Mouse (Mus musculus) layer of hippocampus, postnatal 25 days (tissue): Measurements from ENCODE around the gene Krt80. TPM values are rescaled to one million over a fixed set of nuclear protein-coding genes. Genes with fewer than 3 reads are reported as not detected.

Experiments
- DNase-seq, 2 experiments: peaks; one replicate each; pipeline ENCODE4 v3.0.0; 2022; ENCODE audit warnings: mixed read lengths in 2 of 2, low spot score in 1 of 2; ENCODE audit errors: extremely low spot score in 1 of 2
- total RNA-seq, 2 experiments: library from RNA; stranded (reverse); gene quantifications; 2 replicates each; pipeline ENCODE4 v1.2.3; 2021

Krt80 gene
- total RNA-seq, result under 1 TPM; 0.21 to 0.22 TPM

GRCm38 (mm10) chr15:101370101-101370911 is at the start of gene Krt80:
Krt80 (minus strand) TSS chr15:101370162.
- DNase-seq, result no peak

- DNase-seq, result no peak
Observed at GRCm38 (mm10) chr15:101418950-101419349, 49.0 kb upstream of the Krt80 start.

- no peak for DNase-seq
Observed at GRCm38 (mm10) chr15:101414807-101415565, 45.0 kb upstream of the Krt80 start.

- DNase-seq, result no peak
Observed at GRCm38 (mm10) chr15:101413916-101414635, 44.1 kb upstream of the Krt80 start.

- DNase-seq, result no peak
Observed at GRCm38 (mm10) chr15:101412188-101412587, 42.2 kb upstream of the Krt80 start.

- DNase-seq, result no peak
Observed at GRCm38 (mm10) chr15:101410775-101411174, 40.8 kb upstream of the Krt80 start, which contains the start of gene Krt7. Krt7 (plus strand) TSS chr15:101411043.

- DNase-seq, result no peak
Observed at GRCm38 (mm10) chr15:101398269-101398668, 28.3 kb upstream of the Krt80 start.

- no peak for DNase-seq
Observed at GRCm38 (mm10) chr15:101397683-101398082, 27.7 kb upstream of the Krt80 start.

GRCm38 (mm10) chr15:101396921-101397320 is 27.0 kb upstream of the Krt80 start:
- DNase-seq, result no peak

GRCm38 (mm10) chr15:101396466-101396865 is 26.5 kb upstream of the Krt80 start:
- DNase-seq, result no peak

GRCm38 (mm10) chr15:101394908-101395307 is 24.9 kb upstream of the Krt80 start:
- no peak for DNase-seq

- DNase-seq, result no peak
Observed at GRCm38 (mm10) chr15:101392251-101392650, 22.3 kb upstream of the Krt80 start.

- no peak for DNase-seq
Observed at GRCm38 (mm10) chr15:101390203-101390602, 20.2 kb upstream of the Krt80 start.

- no peak for DNase-seq
Observed at GRCm38 (mm10) chr15:101388034-101388541, 18.1 kb upstream of the Krt80 start.

- DNase-seq, result no peak
Observed at GRCm38 (mm10) chr15:101387176-101387575, 17.2 kb upstream of the Krt80 start.

GRCm38 (mm10) chr15:101385064-101385463 is 15.1 kb upstream of the Krt80 start:
- no peak for DNase-seq

- no peak for DNase-seq
Observed at GRCm38 (mm10) chr15:101384610-101385009, 14.6 kb upstream of the Krt80 start.

- DNase-seq, result no peak
Observed at GRCm38 (mm10) chr15:101382811-101383210, 12.8 kb upstream of the Krt80 start.

- no peak for DNase-seq
Observed at GRCm38 (mm10) chr15:101381758-101382157, 11.8 kb upstream of the Krt80 start.

GRCm38 (mm10) chr15:101378646-101379045 is 8.7 kb upstream of the Krt80 start:
- DNase-seq, result no peak

GRCm38 (mm10) chr15:101376776-101377061 is 6.8 kb upstream of the Krt80 start:
- no peak for DNase-seq
